Mouse (Mus musculus): ENCODE data around the gene Krtap6-1.
"Not testable (repeated sequence)": the region's sequence is repeated elsewhere in the genome, so short reads cannot be mapped to it uniquely, and the experiment has no call there.

- TF ChIP-seq CTCF, EP300 (IDR thresholded peaks at IDR 0.05; ENCODE audit: low read depth): not testable (repeated sequence)
These were observed 9.9 kb downstream of the Krtap6-1 start, which contains the start of gene Gm10228 for GRCm38 (mm10) chr16:89041372-89041771.
